Mouse (Mus musculus): ENCODE data around the gene Ifi209. TPM values are rescaled to one million over a fixed set of nuclear protein-coding genes. Genes with fewer than 3 reads are reported as not detected.
"Not testable (repeated sequence)": the region's sequence is repeated elsewhere in the genome, so short reads cannot be mapped to it uniquely, and the experiment has no call there.

Gene Ifi209
- 0.04 TPM for polyA plus RNA-seq (2012; fragmentation: generic; extraction: Trizol)

DNA sequence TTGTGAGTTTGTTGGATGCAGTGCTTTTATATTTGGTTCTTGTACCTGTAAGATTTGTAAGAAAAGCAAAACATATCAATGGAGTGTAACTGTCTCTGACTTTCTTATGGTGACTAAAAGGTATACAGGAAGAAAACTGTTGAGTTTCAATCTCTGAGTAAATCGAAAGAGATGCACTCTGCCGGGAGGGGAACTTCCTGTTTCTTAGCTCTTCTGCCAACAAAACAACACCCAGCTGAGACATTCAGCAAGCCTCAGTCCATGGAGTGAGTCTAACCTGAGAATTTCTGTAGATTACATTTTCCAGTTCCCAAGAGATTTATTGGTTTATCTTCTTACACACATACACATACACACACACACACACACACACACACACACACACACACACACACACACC is at the start of gene Ifi209:
Gene Ifi209, plus strand, starts transcription at position 296 of the 400 bp plus-strand sequence.
- not testable (repeated sequence) for H3K4me2 ChIP-seq (ENCODE audit: low read depth); H3K36me3 ChIP-seq (ENCODE audit: control insufficient read depth, insufficient read depth); H3K27me3 ChIP-seq (ENCODE audit: control insufficient read depth, insufficient read depth, insufficient read length); H3K79me2 ChIP-seq (ENCODE audit: control insufficient read depth, insufficient read depth); H3K4me3 ChIP-seq; H3ac ChIP-seq (ENCODE audit: control insufficient read depth, insufficient read length)

- H3ac ChIP-seq (ENCODE audit: control insufficient read depth, insufficient read length); H3K27me3 ChIP-seq (ENCODE audit: control insufficient read depth, insufficient read depth, insufficient read length); H3K79me2 ChIP-seq (ENCODE audit: control insufficient read depth, insufficient read depth); H3K4me2 ChIP-seq (ENCODE audit: low read depth); H3K4me3 ChIP-seq; H3K36me3 ChIP-seq (ENCODE audit: control insufficient read depth, insufficient read depth): not testable (repeated sequence)
Observed at GRCm38 (mm10) chr1:173589698-173590097, 41.0 kb upstream of the Ifi209 start.

- not testable (repeated sequence) for H3K79me2 ChIP-seq (ENCODE audit: control insufficient read depth, insufficient read depth); H3K27me3 ChIP-seq (ENCODE audit: control insufficient read depth, insufficient read depth, insufficient read length); H3K4me3 ChIP-seq; H3K4me2 ChIP-seq (ENCODE audit: low read depth); H3K36me3 ChIP-seq (ENCODE audit: control insufficient read depth, insufficient read depth); H3ac ChIP-seq (ENCODE audit: control insufficient read depth, insufficient read length)
Observed at GRCm38 (mm10) chr1:173598838-173599494, 31.8 kb upstream of the Ifi209 start, which contains the start of gene Ifi213. Ifi213 (minus strand) TSS chr1:173599274.

DNA sequence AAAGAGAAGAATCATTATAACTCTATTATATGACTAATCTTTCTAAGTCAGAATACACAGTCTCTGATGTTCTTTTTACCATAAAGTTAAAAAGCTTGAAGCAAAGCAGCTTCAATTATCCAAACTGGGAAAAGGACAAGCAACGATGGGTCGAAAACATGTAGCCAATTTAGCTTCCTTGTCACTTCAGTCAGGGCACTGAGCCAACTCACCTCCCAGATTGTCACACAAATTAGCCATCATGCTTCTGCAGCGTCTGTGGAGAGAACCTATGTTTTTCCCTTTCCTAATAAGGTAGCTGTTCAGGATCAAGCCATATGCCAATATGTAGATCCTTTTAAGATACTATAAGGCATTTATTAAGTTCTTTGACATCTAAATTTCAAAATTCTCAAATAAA is 20.4 kb upstream of the Ifi209 start:
- H3K27me3 ChIP-seq (ENCODE audit: control insufficient read depth, insufficient read depth, insufficient read length); H3K4me3 ChIP-seq; H3ac ChIP-seq (ENCODE audit: control insufficient read depth, insufficient read length); H3K4me2 ChIP-seq (ENCODE audit: low read depth); H3K36me3 ChIP-seq (ENCODE audit: control insufficient read depth, insufficient read depth); H3K79me2 ChIP-seq (ENCODE audit: control insufficient read depth, insufficient read depth): not testable (repeated sequence)

- not testable (repeated sequence) for H3ac ChIP-seq (ENCODE audit: control insufficient read depth, insufficient read length); H3K79me2 ChIP-seq (ENCODE audit: control insufficient read depth, insufficient read depth); H3K27me3 ChIP-seq (ENCODE audit: control insufficient read depth, insufficient read depth, insufficient read length); H3K4me3 ChIP-seq; H3K4me2 ChIP-seq (ENCODE audit: low read depth); H3K36me3 ChIP-seq (ENCODE audit: control insufficient read depth, insufficient read depth)
- 0 out of 2 replicates have a peak, but pooled peaks have one; percentile 26 for TF ChIP-seq CEBPB (IDR thresholded peaks at IDR 0.05; ENCODE audit: insufficient read depth, poor library complexity, severe bottlenecking)
Observed at GRCm38 (mm10) chr1:173622216-173622615, 8.5 kb upstream of the Ifi209 start.

DNA sequence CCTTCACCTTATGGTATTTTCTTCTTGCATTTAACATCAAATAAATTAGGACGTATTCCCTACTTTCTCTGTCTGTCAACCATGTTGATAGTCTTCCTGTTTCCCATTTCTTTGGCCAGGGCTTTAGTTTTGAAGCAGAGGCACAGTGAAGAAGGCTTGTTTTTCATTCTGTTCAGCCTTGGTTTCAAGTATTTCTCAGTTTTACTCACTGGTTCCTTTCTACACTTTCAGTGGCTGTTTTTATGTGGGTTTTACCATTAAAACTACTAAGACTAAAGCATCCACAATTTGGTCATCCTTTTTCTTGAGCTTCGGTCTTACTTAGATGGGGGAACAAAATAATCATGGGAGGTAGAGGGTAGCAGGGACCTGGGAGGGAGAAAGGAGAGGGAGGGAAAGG is 6.7 kb upstream of the Ifi209 start:
- Histone ChIP-seq H3K79me2 (ENCODE audit: control insufficient read depth, insufficient read depth) (no peaks in the 10 kb centered on the region), H3K27me3 (ENCODE audit: control insufficient read depth, insufficient read depth, insufficient read length) (no peaks in the 10 kb centered on the region)
- TF ChIP-seq SRF (IDR thresholded peaks at IDR 0.05; ENCODE audit: control insufficient read depth, insufficient read length, low read depth) (no peak), CEBPB (IDR thresholded peaks at IDR 0.05; ENCODE audit: insufficient read depth, poor library complexity, severe bottlenecking) (no peak), MYOG (IDR thresholded peaks at IDR 0.05; ENCODE audit: control insufficient read depth in 1 of 3, insufficient read depth in 1 of 3, insufficient read length in 2 of 3, low read depth in 2 of 3) (no peak), MAX (IDR thresholded peaks at IDR 0.05; ENCODE audit: low read depth) (no peak), POLR2A (IDR thresholded peaks at IDR 0.05; ENCODE audit: insufficient read length, low read depth) (no peak), REST (IDR thresholded peaks at IDR 0.05; ENCODE audit: insufficient read depth, insufficient read length) (no peak), TCF12 (IDR thresholded peaks at IDR 0.05; ENCODE audit: insufficient read depth, poor library complexity, severe bottlenecking) (no peak), USF1 (IDR thresholded peaks at IDR 0.05; ENCODE audit: low read depth) (no peak)

DNA sequence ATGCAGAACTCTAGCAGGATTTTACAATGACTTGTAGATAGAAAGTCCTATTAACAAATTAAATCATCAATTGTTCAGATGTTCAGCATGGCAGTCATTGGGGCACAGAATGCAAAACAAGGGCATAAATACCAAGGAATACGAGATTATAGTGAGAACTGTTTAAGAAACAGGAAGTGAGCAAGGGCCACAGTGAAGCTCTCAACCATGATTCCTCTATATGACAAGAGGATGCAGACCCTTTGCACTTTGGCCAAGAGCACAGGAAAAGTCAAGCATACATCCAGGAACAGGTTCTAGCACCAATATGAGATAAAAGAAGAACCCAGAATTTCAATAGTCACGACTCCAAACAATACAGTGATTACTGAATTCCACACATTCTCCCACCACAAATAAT is 4.0 kb upstream of the Ifi209 start:
- H3K4me2 ChIP-seq (ENCODE audit: low read depth): no peak overlapping the region
- H3K27me3 ChIP-seq (ENCODE audit: control insufficient read depth, insufficient read depth, insufficient read length): no peaks in the 10 kb centered on the region

More for the DNA sequence above, 6.7 kb upstream of the Ifi209 start:
- Histone ChIP-seq H3K4me3 (no peak overlapping the region), H3K4me2 (ENCODE audit: low read depth) (no peak overlapping the region), H3ac (ENCODE audit: control insufficient read depth, insufficient read length) (no peak overlapping the region), H3K36me3 (ENCODE audit: control insufficient read depth, insufficient read depth) (no peaks in the 10 kb centered on the region)

More for the DNA sequence above, 4.0 kb upstream of the Ifi209 start:
- Histone ChIP-seq H3K79me2 (ENCODE audit: control insufficient read depth, insufficient read depth) (no peaks in the 10 kb centered on the region), H3ac (ENCODE audit: control insufficient read depth, insufficient read length) (no peak overlapping the region), H3K4me3 (no peak overlapping the region), H3K36me3 (ENCODE audit: control insufficient read depth, insufficient read depth) (no peaks in the 10 kb centered on the region)
- TF ChIP-seq SRF (IDR thresholded peaks at IDR 0.05; ENCODE audit: control insufficient read depth, insufficient read length, low read depth): no peak
- no peak for TF ChIP-seq CEBPB (IDR thresholded peaks at IDR 0.05; ENCODE audit: insufficient read depth, poor library complexity, severe bottlenecking)

Measured in myocyte (in vitro differentiated cells).